Mouse (Mus musculus) urinary bladder, postnatal 0 days (tissue): ENCODE results near the gene Fmnl2. TPM values are rescaled to one million over a fixed set of nuclear protein-coding genes. Genes with fewer than 3 reads are reported as not detected.

Experiments used
- polyA plus RNA-seq: library from polyadenylated mRNA; unstranded; fragments of >200 nt; fragmentation: Nextera tagmentation; extraction: Ambion mirVana; gene quantifications from 2 replicates; pipeline ENCODE4 v1.2.1, GENCODE M21; 2015

Fmnl2 gene
- polyA plus RNA-seq = 3.4 and 3.7 TPM in 2 replicates

GRCm38 (mm10) chr2:52857611-52858528 lies at the start of gene Fmnl2:
Fmnl2 (plus strand) TSS chr2:52857860.

Other genes starting within 250 kb of the Fmnl2 start
- gene Cacnb4, start 181.0 kb upstream of the Fmnl2 start, polyA plus RNA-seq = 1.6 and 4.0 TPM in 2 replicates
- gene Stam2, start 115.6 kb upstream of the Fmnl2 start, polyA plus RNA-seq = 29.1 and 30.7 TPM in 2 replicates